Comparison of ENCODE assay signal across 8 mouse cellular contexts in the genomic region with DNA sequence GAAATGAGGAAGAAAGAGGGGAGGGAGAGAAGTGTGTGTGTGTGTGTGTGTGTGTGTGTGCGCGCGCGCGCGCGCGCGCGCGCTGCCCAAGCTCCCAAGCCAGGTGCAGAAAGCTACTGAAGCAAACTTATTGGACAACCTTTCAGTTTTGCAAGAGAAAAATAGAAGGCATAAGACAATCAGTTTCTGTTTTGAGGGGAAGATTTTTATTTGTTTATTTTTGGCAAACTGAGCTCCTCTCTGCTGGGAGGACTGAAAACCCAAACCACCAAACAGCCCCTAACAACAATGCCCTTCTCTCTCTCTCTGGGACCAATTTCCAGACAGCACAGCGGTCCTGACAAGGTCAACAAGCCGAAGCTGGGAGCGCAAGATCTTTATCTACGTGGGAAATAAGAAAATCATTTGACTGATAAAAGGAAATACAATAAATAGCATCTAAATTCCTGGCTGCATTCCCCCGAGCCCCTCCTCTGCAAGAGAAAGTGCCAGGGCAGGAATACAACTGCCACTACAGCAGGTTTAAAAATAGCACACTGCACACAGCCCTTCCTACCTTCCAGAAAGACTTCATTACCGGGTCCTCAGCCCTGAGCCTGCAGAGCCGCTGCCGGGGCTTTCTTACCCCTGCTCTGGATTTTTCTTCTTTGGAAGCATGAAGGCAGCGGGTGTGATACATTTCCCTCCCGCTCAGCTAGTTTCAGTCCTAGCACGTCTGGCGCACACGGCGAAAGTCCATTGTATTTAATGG.
DNase-seq lines count a peak whose midpoint lies in the region; ATAC-seq and TF ChIP-seq lines count a peak whose summit lies in the region.

No protein-coding gene starts in this region.

- peak overlapping the region; percentile 42 for H3K4me3 ChIP-seq in forebrain, embryonic 12.5 days (replicated peaks)
- peak overlapping the region; percentile 31 for H3K4me3 ChIP-seq in hindbrain, embryonic 13.5 days
- peak overlapping the region; percentile 35 for H3K4me3 ChIP-seq in limb, embryonic 14.5 days (replicated peaks; ENCODE audit: low read length)
- peak overlapping the region; percentile 36 for H3K4me3 ChIP-seq in midbrain, embryonic 15.5 days

- no peaks in the 10 kb centered on the region for H3K36me3 ChIP-seq in forebrain, embryonic 12.5 days (replicated peaks)
- H3K36me3 ChIP-seq in hindbrain, embryonic 13.5 days = no peaks in the 10 kb centered on the region
- no peaks in the 10 kb centered on the region for H3K36me3 ChIP-seq in limb, embryonic 14.5 days (ENCODE audit: control insufficient read depth, insufficient read depth, low read length)
- H3K36me3 ChIP-seq in midbrain, embryonic 15.5 days (replicated peaks) = no peaks in the 10 kb centered on the region

- DNase-seq in left cerebral cortex, postnatal 36 days (ENCODE audit: low spot score in 2 of 2) = peak; percentile 26 to 31
- no peak for DNase-seq in left cerebral cortex, postnatal 14 days (ENCODE audit: low spot score in 2 of 2)
- DNase-seq in adrenal gland, postnatal 36 days = peak; percentile 35 to 48
- peak; percentile 67 for DNase-seq in limb, embryonic 14.5 days (ENCODE audit: low spot score)
- no peak for DNase-seq in spleen, adult 12 weeks (ENCODE audit: low spot score)

- peak overlapping the region; percentile 79 for H3K4me2 ChIP-seq in forebrain, embryonic 12.5 days
- H3K4me2 ChIP-seq in hindbrain, embryonic 13.5 days = peak overlapping the region; percentile 56
- peak overlapping the region; percentile 81 for H3K4me2 ChIP-seq in limb, embryonic 14.5 days (replicated peaks; ENCODE audit: low read depth, low read length, severe bottlenecking)
- peak overlapping the region; percentile 60 for H3K4me2 ChIP-seq in midbrain, embryonic 15.5 days

- peaks cover 39% of the 10 kb centered on the region for H3K4me1 ChIP-seq in forebrain, embryonic 12.5 days
- H3K4me1 ChIP-seq in hindbrain, embryonic 13.5 days (replicated peaks) = peaks cover 54% of the 10 kb centered on the region
- H3K4me1 ChIP-seq in limb, embryonic 14.5 days (ENCODE audit: control insufficient read depth, insufficient read depth, low read length) = peaks cover 39% of the 10 kb centered on the region
- H3K4me1 ChIP-seq in midbrain, embryonic 15.5 days = peaks cover 45% of the 10 kb centered on the region

- peak overlapping the region; percentile 94 for H3K27ac ChIP-seq in forebrain, embryonic 12.5 days
- H3K27ac ChIP-seq in hindbrain, embryonic 13.5 days = peak overlapping the region; percentile 95
- H3K27ac ChIP-seq in limb, embryonic 14.5 days (replicated peaks; ENCODE audit: low read depth, low read length) = peak overlapping the region; percentile 97
- peak overlapping the region; percentile 98 for H3K27ac ChIP-seq in midbrain, embryonic 15.5 days

- intact Hi-C loops in left cerebral cortex, postnatal 36 days (cut with DNase I) = loop anchor here (2.0 to 5.0 kb wide), 4 partner anchors 45 to 295 kb away; partner anchors contain the start of genes Hmg20a and Peak1
- intact Hi-C loops in left cerebral cortex, postnatal 14 days (cut with DNase I) = loop anchor here (1.0 to 5.0 kb wide), 5 partner anchors 45 to 294 kb away; partner anchors contain the start of genes Hmg20a and Peak1

- no peak for ATAC-seq in forebrain, embryonic 12.5 days (ENCODE audit: low FRiP score)
- 0 out of 2 replicates have a peak, but pooled peaks have one; percentile 8 for ATAC-seq in hindbrain, embryonic 13.5 days (ENCODE audit: low FRiP score)
- ATAC-seq in limb, embryonic 14.5 days (ENCODE audit: low FRiP score, low read depth) = no peak
- no peak for ATAC-seq in midbrain, embryonic 15.5 days (replicated peaks)

- H3K27me3 ChIP-seq in forebrain, embryonic 12.5 days = peaks cover 8% of the 10 kb centered on the region
- no peaks in the 10 kb centered on the region for H3K27me3 ChIP-seq in hindbrain, embryonic 13.5 days
- no peaks in the 10 kb centered on the region for H3K27me3 ChIP-seq in limb, embryonic 14.5 days (ENCODE audit: control insufficient read depth, insufficient read depth, low read length)
- H3K27me3 ChIP-seq in midbrain, embryonic 15.5 days (replicated peaks) = no peaks in the 10 kb centered on the region

- 11% methylated on average over 24 of the region's 25 CpGs for WGBS in forebrain, embryonic 12.5 days
- 11% methylated on average over 25 of the region's 25 CpGs for WGBS in hindbrain, embryonic 13.5 days
- 4% methylated on average over 25 of the region's 25 CpGs for WGBS in limb, embryonic 14.5 days
- 4% methylated on average over 25 of the region's 25 CpGs for WGBS in midbrain, embryonic 15.5 days

- TF ChIP-seq POLR2A in limb, embryonic 14.5 days (IDR thresholded peaks at IDR 0.05; ENCODE audit: borderline replicate concordance, extremely low read depth, insufficient read depth, insufficient read length) = no peak

- peak overlapping the region; percentile 60 for H3K9ac ChIP-seq in forebrain, embryonic 12.5 days
- peak overlapping the region; percentile 67 for H3K9ac ChIP-seq in hindbrain, embryonic 13.5 days
- H3K9ac ChIP-seq in limb, embryonic 14.5 days (ENCODE audit: low read depth, low read length, severe bottlenecking) = peak overlapping the region; percentile 55
- peak overlapping the region; percentile 41 for H3K9ac ChIP-seq in midbrain, embryonic 15.5 days

- no peaks in the 10 kb centered on the region for H3K9me3 ChIP-seq in forebrain, embryonic 12.5 days
- no peaks in the 10 kb centered on the region for H3K9me3 ChIP-seq in hindbrain, embryonic 13.5 days
- H3K9me3 ChIP-seq in limb, embryonic 14.5 days (ENCODE audit: control insufficient read depth, low read length) = no peaks in the 10 kb centered on the region
- H3K9me3 ChIP-seq in midbrain, embryonic 15.5 days = no peaks in the 10 kb centered on the region

Comparison
In these comparisons a context has a peak if more than half of its experiments do, and no peak if none do; other contexts are left out.
1. DNase-seq: peak in left cerebral cortex, postnatal 36 days (2 of 2), adrenal gland, postnatal 36 days (2 of 2) and limb, embryonic 14.5 days (single experiment); none in left cerebral cortex, postnatal 14 days (0 of 2) and spleen, adult 12 weeks (single experiment).
2. Peak in every context shown above with its lines, with median percentiles within 50 percentile points of each other: H3K27ac ChIP-seq, H3K4me2 ChIP-seq, H3K4me3 ChIP-seq and H3K9ac ChIP-seq.